Mouse (Mus musculus): ENCODE measurements around the gene Hspb9.

The Hspb9 gene

DNA sequence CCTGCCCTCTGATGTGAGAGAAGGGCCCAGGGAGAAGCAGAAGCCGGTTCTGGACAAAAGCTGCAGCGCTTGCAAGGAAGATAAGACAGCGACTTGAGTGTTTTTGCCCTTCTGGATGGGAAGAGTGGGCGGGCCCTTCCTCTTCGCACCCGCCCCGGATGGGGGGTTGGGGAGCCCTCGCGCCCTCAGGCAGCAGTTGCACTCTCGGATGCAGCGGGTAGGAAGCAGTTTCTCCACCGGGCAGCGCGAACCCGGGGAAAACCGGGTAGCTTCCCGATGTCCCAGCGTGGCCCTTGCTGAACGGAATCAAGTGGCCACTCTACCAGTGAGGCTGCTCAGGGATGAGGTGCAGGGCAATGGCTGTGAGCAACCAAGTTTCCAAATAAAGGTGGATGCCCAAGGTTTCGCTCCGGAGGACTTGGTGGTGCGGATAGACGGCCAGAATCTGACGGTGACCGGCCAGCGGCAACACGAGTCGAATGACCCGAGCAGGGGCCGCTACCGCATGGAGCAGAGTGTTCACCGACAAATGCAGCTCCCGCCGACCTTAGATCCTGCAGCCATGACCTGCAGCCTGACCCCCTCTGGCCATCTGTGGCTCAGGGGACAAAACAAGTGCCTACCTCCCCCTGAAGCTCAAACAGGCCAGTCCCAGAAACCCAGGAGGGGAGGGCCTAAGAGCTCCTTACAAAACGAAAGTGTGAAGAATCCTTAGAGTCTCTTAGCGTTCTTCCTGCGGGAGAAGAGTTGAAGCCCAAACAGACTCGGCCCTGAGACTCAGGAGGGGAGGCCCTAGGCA is at the start of gene Hspb9:
TSS of gene Hspb9 (plus strand) at position 116 of the 799 bp plus-strand sequence.
- in situ Hi-C loops (cut with MboI, MseI), result no loop called here

DNA sequence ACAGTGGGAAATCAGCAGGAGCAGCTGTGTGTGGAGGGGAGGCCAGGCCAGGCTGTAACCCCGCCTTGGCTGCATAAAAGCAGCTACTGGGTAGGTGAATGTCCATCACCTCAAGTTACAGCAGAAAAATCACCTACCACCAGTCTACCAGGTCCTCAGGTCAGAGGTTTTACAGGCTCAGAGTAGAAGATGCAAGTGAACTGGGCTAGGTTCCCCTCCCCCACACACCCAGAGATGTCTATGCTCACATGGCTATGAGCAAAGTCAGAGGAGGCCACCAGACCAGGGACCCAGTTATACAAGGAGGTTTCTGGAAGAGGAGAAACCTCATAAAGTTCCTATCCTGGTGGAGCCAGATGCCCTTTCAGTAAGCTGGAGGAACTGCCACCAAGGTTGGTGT is 42.6 kb upstream of the Hspb9 start:
- in situ Hi-C loops (cut with MboI, MseI), result no loop called here

DNA sequence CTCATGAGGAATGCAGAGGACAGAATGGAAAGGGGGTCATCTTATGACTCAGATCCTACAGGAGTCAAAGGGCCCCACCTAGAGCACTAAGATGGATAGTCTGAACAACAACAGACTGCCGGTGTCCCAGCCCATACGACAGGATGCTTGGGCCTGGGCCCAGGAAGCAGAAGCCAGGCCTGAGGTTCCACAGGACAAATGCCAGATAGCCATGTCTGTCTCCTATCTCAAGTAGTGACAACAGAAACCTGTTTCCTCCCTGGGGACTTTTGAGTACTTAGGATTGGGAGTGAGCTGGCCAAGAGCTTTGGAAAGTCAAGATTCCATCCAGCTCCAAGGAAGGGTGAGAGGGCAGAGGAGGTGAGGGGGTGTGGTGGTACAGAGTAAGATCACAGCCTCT is 41.7 kb upstream of the Hspb9 start:
- in situ Hi-C loops (cut with MboI, MseI), result no loop called here

DNA sequence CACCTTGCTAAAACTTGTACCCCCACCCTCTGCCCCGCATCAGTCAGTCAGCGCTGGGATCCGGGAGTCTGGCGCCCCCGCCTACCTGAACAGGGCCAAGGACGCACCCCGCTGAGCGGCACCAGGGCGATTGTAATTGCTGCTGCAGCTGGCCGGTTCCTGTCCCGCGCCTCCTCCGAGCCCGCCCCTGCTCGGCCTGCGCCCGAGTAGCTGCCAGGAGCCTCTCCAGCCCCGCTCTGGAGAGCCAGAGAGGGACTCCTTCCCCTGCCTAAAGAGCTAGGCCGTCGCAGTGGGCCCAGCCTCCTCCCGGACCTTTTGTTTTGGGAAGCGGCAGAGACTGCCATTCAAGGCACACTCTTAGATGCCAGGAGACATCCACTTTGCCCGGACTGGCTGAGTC is 40.5 kb upstream of the Hspb9 start:
- in situ Hi-C loops (cut with MboI, MseI), result no loop called here

DNA sequence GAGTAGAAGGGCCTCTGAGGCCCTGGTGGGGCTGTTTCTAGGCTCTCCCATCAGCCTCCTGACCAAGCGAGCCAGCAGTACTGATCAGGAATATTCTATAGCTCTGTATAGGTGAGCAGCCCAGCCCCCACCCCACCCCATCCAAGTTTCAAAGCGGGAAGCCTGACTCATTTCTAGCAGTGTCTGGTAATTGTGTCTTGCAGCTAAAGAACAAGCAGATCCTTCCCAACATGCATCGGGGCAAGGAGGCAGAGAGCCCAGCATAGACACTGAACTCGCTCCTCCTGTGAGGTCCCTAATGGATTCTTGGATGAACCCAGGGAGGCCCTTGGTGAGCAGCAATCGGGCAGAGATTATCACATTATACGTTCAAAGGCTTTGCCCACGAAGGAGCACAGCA is 35.8 kb upstream of the Hspb9 start:
- in situ Hi-C loops (cut with MboI, MseI), result loop anchor here (5.0 kb wide), 1 partner anchor 36 kb away; no protein-coding TSS in a partner anchor

DNA sequence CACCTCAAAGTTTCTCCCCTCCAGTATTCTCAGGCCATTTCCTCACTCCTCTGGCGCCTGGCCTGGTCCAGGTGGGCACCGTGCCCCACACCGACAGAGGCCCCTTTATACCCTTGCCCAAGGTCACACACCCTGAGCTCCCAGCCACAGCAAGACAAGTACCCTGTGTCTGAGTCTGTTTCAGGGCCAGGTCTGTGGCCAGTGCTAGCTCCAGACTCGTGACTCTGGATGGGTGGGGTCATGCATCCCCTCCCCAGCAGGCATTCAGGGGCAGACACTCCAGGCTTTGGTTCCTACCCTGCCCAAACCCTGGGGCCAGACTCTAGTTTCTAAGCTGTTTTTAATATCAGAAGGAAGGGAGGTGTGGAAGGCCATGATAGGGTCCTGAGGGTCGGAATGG is 31.8 kb upstream of the Hspb9 start:
- in situ Hi-C loops (cut with MboI, MseI), result no loop called here

DNA sequence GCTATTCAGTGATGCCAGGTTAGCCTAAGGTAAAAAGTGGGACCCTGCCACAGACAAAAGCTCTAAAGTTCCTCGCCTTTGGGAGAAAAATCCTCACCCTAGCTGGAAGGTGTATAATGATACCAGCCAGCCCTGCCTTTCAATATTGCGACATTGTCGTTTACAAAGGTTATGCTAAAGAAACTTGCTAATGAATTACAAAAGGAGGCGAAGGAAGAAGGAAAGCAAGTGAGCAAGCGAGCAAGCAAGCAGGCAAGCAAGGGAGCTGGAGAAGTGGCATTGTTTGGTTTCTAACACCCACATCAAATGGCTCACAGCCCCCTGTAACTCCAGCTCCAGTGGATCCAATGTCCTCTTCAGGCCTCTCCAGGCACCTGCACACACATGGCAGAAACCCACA is 31.1 kb upstream of the Hspb9 start:
- in situ Hi-C loops (cut with MboI, MseI), result no loop called here

DNA sequence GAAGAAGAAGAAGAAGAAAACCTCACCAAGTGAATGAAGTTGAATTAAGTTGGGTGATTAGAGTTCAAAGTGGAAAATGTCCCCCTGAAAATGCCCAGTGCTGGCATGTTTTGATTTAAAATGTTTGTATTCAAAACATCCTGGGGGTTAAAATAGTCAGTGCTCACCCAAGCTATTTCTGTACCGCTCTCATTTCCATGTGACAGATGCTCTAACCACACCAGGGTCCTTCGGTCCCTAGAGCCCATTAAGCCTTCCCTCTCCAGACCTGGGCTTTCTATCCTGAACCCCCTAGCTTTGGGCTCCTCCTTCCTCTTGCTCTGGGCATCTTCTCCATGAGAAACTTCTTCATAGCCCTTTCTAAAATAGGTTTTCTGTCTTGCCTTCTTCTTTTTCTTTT is 29.6 kb upstream of the Hspb9 start:
- in situ Hi-C loops (cut with MboI, MseI), result no loop called here

DNA sequence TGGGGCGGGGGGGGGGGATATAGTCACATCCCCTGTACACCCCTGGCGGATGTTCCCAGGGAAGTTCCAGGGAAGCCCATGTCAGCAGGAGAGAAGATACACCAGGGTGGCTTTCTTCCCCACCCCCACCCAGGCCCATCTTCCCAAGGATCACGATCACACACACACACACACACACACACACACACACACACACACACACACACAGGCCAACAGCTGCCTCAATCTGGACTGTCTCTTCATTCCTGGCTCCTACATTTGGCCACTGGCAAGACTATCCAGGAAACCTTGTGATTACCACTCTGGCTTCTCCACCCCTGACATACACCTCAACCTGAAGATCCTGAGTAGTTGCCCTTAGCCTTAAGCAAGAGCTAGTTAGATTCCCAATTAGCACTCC is 28.3 kb upstream of the Hspb9 start:
- in situ Hi-C loops (cut with MboI, MseI), result no loop called here

DNA sequence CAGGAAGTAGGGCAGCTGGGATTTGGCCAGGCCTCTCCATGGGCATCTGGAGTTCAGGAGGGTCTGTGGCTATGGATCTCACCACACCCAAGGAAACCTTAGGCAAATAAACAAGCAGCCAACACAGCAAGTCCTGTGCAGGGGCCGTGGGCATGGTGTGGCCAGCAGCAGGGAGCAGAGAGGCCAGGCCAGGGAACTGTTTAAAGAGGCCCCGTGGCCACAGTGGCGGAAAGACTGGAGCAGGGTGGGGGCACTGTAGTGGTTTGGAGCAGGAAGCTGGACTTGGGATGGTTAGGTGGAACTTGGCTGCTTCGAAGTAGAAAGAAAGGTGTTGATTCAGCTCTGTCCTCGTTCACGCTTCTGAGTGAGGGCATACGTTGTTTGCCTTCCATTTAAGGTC is 26.4 kb upstream of the Hspb9 start:
- in situ Hi-C loops (cut with MboI, MseI), result no loop called here

DNA sequence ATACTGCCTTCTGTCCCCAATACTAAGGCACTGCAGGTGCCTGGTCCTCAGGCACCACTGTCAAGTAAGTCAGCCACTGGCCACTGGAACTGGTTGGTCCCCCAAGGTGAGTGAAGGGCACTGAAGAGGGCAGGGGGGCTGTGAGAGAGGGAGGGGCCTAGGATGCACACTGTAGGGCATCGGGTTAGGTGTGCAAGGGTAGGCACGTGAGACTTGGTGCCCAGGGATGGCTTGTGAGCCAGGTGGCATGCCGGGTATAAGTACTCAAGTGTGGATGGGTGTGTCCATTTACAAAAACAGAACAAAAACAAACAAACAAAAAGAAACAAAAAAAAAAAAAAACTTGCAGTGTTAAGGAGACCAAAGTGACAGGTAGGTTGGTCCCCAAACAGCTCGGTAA is 25.2 kb upstream of the Hspb9 start:
- in situ Hi-C loops (cut with MboI, MseI), result no loop called here

DNA sequence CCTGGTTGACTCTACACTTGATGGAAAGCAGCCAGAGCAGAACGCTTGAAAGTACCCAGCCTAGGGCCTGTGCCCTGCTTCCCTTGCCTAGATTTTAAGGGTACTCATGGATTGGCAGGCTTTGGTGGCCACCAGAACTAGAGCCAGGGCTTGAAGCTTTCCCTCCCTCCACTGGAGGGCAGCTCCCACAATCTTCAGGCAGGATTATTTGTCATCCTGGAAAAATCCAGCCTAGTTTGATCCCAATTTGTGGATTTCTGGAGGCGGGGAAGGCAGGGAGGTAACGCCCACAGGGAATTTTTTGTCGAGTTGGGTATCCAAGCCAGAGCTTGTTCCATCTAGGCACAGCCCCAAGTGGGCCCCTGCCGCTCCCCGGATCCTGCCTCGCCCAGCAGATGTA is 23.3 kb upstream of the Hspb9 start:
- in situ Hi-C loops (cut with MboI, MseI), result no loop called here

DNA sequence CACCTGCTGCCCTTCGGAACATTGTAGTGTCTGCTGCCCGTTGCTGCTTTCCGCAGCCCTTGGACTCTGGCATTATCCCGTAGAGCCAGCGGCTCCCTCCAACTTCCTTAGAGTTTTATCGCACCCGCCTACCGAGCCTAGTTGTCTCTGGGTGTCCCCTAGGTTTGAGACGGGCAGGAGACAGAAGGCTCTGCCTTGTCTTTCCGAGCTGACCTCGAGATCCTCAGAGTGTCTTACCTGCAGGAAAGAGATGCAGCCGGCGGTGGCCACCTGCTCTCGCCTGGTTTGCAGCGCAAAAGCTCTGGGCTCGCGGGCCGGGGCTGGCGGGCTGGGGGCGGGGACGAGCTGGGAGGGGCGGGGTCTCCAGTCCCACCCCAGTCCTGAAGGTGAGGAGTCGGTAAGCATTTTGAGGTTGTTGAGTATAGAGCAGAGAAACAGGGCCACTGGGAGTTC is 21.5 kb upstream of the Hspb9 start, which contains the start of gene Zfp385c:
TSS of gene Zfp385c (minus strand) at position 292 of the 453 bp plus-strand sequence.
- in situ Hi-C loops (cut with MboI, MseI), result no loop called here

DNA sequence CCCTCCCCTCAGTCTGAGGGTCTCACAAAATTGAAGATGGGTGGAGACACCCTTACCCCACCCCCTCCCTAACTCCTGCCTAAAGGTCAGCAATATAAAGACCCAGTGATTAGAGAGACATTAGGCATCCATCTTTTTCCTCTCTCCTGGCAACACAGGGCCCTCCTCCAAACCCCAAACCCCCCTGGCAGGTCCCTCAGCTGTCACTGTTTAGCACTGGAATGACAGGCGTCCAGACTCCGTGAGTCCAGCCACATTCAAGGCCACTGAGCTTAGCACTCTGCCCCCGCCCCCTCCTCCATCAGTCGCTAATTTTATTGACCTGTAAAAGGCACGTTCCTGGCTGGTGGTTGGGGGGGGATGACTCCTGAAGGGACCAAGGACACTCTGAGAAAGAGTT is 20.5 kb upstream of the Hspb9 start:
- in situ Hi-C loops (cut with MboI, MseI), result no loop called here

DNA sequence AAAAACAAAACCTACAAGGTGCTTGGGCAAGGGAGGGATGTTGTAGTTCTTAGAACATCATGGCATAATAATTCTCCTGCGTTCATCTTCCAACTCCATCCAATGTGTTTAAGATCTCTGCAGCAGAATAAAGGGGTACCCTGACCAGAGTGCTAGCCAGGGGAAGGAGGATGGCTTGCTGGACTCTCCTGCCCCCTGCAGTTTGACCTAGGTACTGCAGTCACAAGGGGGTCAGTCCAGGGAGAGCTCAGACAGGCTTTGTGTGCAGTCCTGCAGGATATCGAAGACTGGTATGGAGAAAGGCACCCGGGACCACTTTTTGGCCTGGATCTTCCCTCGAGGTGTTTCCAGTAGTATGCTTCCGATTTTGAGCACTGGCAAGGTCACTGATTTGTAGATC is 18.7 kb upstream of the Hspb9 start:
- in situ Hi-C loops (cut with MboI, MseI), result no loop called here

DNA sequence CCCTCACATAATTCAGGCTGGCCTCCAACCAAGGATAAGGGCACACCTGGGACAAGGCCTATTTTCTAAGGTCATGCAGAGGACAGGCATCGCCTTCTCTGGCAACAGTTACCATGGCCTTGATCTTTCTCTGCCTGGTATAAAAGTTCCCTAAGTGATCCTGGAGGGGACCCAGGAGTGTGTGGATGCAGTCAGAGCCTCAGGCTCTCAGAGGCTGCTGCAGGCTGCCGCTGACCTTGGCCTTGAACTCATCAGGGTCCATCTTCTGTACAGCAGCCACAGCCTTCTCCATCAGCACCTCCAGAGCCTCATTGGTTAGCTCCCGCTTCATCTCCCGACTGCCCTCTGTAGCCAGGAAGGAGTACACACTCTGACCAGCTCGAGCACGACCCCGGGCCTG is 15.7 kb upstream of the Hspb9 start:
- in situ Hi-C loops (cut with MboI, MseI), result no loop called here

DNA sequence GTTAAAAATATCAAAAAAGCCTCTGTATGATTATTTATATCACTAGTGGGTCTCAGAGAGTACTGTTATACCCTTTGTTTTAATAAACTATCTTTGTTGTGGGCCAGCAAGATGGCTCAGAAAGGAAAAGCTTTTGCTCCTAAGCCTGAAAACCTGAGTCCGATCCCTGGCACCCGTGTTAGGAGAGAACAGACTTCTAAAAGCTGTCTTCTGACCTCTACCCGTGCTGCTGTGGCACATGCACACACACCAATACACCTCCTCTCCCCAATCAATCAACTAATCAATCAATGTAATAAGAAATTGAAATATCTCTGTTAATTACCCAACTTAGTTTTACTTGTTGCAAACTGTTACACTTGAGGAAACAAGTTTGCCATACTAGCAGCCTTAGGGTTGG is 12.9 kb upstream of the Hspb9 start:
- in situ Hi-C loops (cut with MboI, MseI), result no loop called here

DNA sequence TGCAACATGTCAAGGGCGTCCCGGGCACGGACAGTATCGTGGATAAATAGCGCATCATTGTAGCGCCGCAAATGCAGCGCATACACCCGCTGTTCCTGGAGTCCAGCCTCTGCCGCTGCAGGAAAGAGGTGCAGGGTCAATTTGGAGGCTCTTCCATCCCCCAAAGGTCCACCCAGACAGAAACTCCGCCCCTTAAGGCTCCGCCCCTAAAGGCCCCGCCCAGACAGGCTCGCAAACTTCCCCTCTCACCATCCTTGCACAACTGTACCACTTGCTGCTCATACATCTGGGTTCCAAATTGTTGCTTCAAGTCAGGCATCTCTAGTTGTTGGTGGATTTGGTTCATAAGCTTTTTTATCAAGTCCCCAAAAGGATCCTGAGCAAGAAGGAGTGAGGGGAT is 12.3 kb upstream of the Hspb9 start:
- in situ Hi-C loops (cut with MboI, MseI), result no loop called here

DNA sequence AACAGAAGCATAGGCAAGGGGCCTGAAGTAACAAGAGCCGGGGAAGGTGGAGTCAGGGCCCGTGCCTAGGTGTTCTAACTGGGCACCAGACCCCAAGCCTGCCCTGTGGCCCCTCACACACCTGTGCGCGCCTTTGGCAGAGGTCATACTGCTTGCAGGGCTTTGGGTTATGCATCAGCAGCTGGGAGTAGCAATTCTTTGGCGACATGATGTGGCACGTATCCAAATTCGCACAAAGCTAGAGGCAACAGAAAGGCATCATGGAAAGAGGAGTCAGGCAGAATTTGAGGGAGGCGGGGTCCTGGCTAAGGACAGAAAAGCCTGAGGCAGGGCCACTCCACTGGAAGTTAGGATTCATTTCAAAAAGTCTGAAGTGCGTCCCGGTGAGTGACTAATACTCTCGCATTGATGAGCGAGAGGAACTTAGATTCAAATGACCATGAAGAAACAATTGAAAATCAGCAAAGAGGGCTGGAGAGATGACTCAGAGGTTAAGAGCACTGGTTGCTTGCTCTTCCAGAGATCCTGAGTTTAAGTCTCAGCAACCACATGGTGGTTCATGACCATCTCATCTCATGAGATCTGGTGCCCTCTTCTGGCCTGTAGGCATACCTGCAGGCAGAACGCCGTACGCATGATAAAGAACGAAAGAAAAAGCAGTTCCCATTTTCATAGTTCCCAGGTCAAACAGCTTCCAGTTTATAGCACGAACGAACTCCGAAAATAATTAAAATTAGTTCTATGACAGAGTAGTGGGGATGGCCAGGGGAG is 11.4 kb upstream of the Hspb9 start:
- in situ Hi-C loops (cut with MboI, MseI), result no loop called here

DNA sequence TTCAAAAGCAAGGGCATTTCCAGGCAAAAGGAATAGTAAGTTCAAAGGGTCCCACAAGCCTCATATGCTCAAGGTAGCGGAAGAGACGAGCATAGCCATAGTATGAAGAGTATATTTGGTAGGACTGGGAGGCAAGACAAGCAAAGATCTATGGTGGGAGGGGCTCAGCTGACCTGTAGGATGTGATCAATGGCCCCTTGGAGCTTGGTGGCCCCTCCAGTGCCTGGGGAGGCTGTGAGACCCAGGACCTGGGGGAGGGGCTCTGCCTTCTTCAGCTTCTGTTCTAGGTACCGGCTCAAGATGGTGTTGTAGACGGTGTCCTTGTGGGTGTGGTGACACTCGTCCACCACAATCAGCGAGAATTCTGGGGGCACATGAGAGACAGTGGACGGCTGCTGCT is 10.7 kb upstream of the Hspb9 start:
- in situ Hi-C loops (cut with MboI, MseI), result no loop called here

DNA sequence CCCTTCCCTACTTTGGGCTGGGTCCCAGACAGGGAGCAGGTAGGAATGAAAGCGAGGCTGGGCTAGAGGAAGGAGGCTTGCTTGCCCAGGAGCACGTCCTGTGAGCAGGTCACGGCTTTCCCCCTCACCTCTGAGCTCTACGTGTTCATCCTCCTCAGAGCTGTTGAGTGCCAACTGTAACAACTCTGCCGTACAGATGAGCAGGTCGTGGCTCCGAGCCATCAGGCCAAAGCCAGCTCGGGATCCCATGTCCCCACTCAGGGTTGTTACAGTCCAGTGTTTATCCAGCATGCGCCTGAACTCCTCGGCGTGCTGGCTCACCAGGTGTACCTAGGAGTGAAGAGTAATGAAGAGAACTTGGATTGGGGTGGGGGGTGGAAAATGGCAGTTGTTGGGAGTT is 10.3 kb upstream of the Hspb9 start:
- in situ Hi-C loops (cut with MboI, MseI), result no loop called here

DNA sequence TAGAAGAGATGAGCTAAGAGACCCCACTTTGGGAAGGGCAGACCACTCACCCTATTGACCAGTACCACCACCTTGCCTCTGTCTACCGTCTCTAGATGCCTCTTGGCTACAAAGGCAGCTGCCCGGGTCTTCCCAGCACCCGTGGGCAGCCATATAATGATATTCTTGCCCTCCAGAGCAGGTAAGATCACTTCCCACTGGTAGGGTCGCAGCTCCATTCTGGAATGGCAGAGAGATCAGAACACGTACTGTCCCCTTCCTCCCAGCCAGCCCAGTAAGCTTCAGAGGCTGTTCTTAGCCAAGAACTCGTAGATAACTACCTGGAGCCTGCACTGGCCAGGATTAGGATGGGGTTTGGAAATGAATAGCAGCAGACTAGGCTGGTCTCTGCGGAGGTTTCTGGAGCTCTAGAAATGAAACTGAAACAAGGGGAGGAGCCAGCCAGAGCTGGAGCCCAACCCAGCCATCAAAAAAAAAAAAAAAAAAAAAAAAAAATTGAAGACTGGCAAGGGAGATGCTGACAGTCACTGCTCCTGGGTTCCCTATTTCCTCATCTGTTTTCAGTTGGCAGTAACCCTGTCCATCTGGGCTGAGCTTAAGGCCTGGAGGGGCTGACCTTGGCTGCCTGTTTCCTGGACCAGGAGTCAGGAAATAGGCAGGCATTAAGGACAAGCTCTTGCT is 9.7 kb upstream of the Hspb9 start, which contains the start of gene Dhx58:
TSS of gene Dhx58 (minus strand) at position 421 of the 681 bp plus-strand sequence.
- in situ Hi-C loops (cut with MboI, MseI), result no loop called here
